Mouse (Mus musculus) liver, postnatal 0 days (tissue): Measurements from ENCODE around the gene Syna. TPM values are rescaled to one million over a fixed set of nuclear protein-coding genes. Genes with fewer than 3 reads are reported as not detected.
A peak's percentile ranks its signal among the peaks of the same experiment; 100 is the strongest.

Experiments
- ATAC-seq: fragments of 200-750 bp; cut with Nextera tagmentation; 2 replicates; pipeline ENCODE4 v1.8.0; 2017; ENCODE audit warnings: mild to moderate bottlenecking, moderate library complexity
- DNase-seq: peaks from one replicate; pipeline ENCODE4 v3.0.0-alpha.2; 2016
- H3K27ac ChIP-seq: fragments of 300-500 bp; sonication (generic); 2 replicates; pipeline ENCODE4 v1.5.1; 2014; ENCODE audit warnings: antibody characterized with exemption, moderate library complexity, mild to moderate bottlenecking, low read depth
- H3K27me3 ChIP-seq: fragments of 300-500 bp; sonication (generic); 2 replicates; pipeline ENCODE4 v1.6.1; 2014; ENCODE audit warnings: low read length, control low read depth, mixed read lengths; ENCODE audit not compliant: insufficient read depth
- H3K36me3 ChIP-seq: fragments of 300-500 bp; sonication (generic); replicated peaks from 2 replicates; pipeline ENCODE4 v1.6.1; 2014; ENCODE audit warnings: mild to moderate bottlenecking, control low read depth, low read length, moderate library complexity, mixed read lengths; ENCODE audit not compliant: insufficient read depth
- H3K4me1 ChIP-seq: fragments of 300-500 bp; sonication (generic); 2 replicates; pipeline ENCODE4 v1.6.1; 2014; ENCODE audit warnings: antibody characterized with exemption, mild to moderate bottlenecking, control low read depth; ENCODE audit not compliant: insufficient read depth
- H3K4me2 ChIP-seq: fragments of 300-500 bp; sonication (generic); 2 replicates; pipeline ENCODE4 v1.6.1; 2014; ENCODE audit warnings: low read depth, mild to moderate bottlenecking, low read length, moderate library complexity, mixed read lengths
- H3K4me3 ChIP-seq: fragments of 300-500 bp; sonication (generic); 2 replicates; pipeline ENCODE4 v1.5.1; 2014; ENCODE audit warnings: low read depth, low read length
- H3K9ac ChIP-seq: fragments of 300-500 bp; sonication (generic); replicated peaks from 2 replicates; pipeline ENCODE4 v1.6.1; 2014; ENCODE audit warnings: mild to moderate bottlenecking, moderate library complexity
- H3K9me3 ChIP-seq: fragments of 300-500 bp; sonication (generic); 2 replicates; pipeline ENCODE4 v1.6.1; 2016; ENCODE audit warnings: mild to moderate bottlenecking, control low read depth, low read length, mixed read lengths
- CTCF ChIP-seq: sonication (generic); IDR thresholded peaks from 2 replicates; pipeline ENCODE4 v1.5.1; 2016; ENCODE audit warnings: antibody characterized with exemption, low read depth
- EP300 ChIP-seq: IDR thresholded peaks from 2 replicates; pipeline ENCODE4 v1.6.1; 2016; ENCODE audit warnings: antibody characterized with exemption, low read depth, mild to moderate bottlenecking
- WGBS: fragments of 180-500 bp; shearing (Covaris S2); extraction: QIAGEN DNeasy Blood & Tissue Kit; methylation state at CpG from one replicate; pipeline ENCODE4 v1.1.7; 2014; ENCODE audit not compliant: insufficient replicate concordance; 5-methylcytosine and 5-hydroxymethylcytosine counted together
- polyA plus RNA-seq: library from polyadenylated mRNA; unstranded; fragments of >200 nt; fragmentation: Nextera tagmentation; extraction: Ambion mirVana; gene quantifications from 2 replicates; pipeline ENCODE4 v1.2.1, GENCODE M21; 2015

Gene Syna
- polyA plus RNA-seq, 1 experiment from 2014 or later: not detected

DNA sequence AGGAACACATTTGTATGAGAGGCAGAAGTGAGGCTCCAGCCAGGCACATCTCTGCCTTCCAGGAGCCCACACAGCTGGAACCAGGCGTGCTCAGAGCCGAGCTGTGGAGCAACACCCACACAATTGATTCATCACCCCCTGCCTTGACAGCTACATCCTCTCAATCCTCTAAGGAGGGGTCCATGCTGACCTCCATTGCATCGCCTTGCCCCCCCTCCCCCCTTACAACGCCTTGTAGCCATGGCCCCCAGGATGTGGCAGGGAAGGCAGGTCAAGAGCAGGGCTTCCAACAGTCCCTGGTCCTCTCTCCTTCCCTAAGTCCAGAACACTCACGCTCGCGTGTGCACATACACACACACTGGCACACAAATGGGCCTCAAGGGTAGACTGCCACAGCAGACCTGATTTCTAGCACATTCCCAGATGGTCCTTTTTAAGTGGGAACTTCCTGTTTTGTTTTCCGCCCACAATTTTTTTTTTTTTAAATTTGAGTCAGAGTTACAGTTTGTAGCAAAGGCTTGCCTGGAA lies 9.1 kb upstream of the Syna start:
- DNase-seq (no peak), ATAC-seq (0 out of 2 replicates have a peak, but pooled peaks have one; percentile 22)
- Histone ChIP-seq H3K4me2 (no peak overlapping the region), H3K27ac (no peak overlapping the region), H3K27me3 (no peaks in the 10 kb centered on the region), H3K4me3 (no peak overlapping the region), H3K36me3 (no peaks in the 10 kb centered on the region), H3K9me3 (no peaks in the 10 kb centered on the region), H3K4me1 (peaks cover 14% of the 10 kb centered on the region), H3K9ac (no peak overlapping the region)
- WGBS: 50% methylated on average over 8 of the region's 8 CpGs
- no peak for TF ChIP-seq CTCF
- TF ChIP-seq EP300: no peak

DNA sequence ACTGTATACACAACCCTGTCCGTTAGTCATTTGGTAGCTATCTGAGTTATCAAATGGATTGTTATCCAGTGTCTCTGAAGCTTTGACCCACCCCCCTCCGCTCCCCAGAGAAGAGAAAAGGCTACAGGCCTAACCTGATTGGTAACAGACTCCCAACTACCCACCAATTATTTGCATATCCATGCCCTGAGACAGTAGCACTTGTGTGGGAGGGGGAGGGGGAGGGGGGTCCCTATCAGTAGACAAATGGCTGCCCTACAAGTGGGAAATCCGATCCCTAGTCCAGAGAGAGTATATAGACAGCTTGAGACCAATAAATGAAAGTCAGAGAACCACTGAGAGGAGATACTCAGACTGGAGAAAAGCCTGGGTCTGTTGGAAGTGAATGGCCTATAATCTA lies 8.1 kb upstream of the Syna start:
- DNase-seq (no peak), ATAC-seq (no peak)
- TF ChIP-seq CTCF: no peak
- TF ChIP-seq EP300: no peak
- H3K9ac ChIP-seq: no peak overlapping the region; the same call in 1 of the 2 replicates
- H3K4me1 ChIP-seq: peaks cover 12% of the 10 kb centered on the region
- no peaks in the 10 kb centered on the region for H3K27me3 ChIP-seq
- H3K4me3 ChIP-seq: no peak overlapping the region
- no peak overlapping the region for H3K4me2 ChIP-seq
- no peak overlapping the region for H3K27ac ChIP-seq
- WGBS: 84% methylated on average over 3 of the region's 3 CpGs
- no peaks in the 10 kb centered on the region for H3K9me3 ChIP-seq
- no peaks in the 10 kb centered on the region for H3K36me3 ChIP-seq

DNA sequence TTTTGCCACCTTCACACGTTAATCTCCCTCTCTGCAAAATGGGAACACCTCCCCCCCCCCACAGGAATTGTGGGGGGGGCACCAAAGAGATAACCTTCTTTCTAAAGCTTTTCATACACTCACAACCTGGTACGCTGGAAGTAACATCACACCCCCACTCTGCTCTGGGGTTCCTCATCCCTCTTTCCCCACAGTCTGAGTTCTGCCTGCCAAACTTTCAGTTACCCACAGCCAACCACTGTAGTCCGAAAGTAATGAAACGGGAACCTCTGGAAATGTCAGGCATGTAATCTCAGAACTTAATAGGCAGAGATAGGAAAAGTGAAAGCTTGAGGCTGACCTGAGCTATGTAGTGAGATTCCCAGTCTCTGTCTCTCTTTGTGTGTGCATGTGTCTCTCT lies 7.5 kb upstream of the Syna start:
- Histone ChIP-seq H3K9me3 (no peaks in the 10 kb centered on the region), H3K4me3 (no peak overlapping the region), H3K27ac (no peak overlapping the region), H3K27me3 (no peaks in the 10 kb centered on the region), H3K36me3 (no peaks in the 10 kb centered on the region), H3K4me2 (no peak overlapping the region), H3K9ac (no peak overlapping the region), H3K4me1 (peaks cover 6% of the 10 kb centered on the region)
- TF ChIP-seq CTCF: no peak
- TF ChIP-seq EP300: no peak
- ATAC-seq: no peak
- 71% methylated on average over 4 of the region's 4 CpGs for WGBS
- DNase-seq: no peak

DNA sequence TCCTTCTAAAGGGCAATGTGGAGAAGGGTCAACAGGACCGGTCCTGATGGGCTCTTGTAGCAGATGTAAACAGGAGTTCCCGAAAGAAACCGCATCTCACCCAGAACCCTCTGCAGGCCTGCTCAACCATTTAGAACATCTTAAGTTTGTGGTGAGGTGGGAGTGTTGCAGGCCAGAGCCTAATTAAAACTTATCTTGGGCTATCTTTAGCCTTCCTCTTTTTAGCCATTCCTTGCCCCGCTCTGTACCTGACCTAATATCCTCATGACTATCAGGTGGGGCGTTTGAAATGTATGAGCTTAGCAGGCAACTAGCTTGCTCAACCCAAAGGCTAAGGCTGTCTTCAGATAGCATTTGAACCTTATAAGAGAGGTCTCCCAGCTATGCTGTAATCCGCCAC lies 5.7 kb upstream of the Syna start:
- H3K27me3 ChIP-seq: no peaks in the 10 kb centered on the region
- no peaks in the 10 kb centered on the region for H3K36me3 ChIP-seq
- DNase-seq (no peak), ATAC-seq (no peak)
- no peaks in the 10 kb centered on the region for H3K4me1 ChIP-seq
- H3K9me3 ChIP-seq: no peaks in the 10 kb centered on the region
- no peak overlapping the region for H3K4me2 ChIP-seq
- H3K9ac ChIP-seq: no peak overlapping the region
- H3K4me3 ChIP-seq: no peak overlapping the region
- H3K27ac ChIP-seq: no peak overlapping the region
- TF ChIP-seq EP300 (no peak), CTCF (no peak)
- 74% methylated on average over 6 of the region's 6 CpGs for WGBS

DNA sequence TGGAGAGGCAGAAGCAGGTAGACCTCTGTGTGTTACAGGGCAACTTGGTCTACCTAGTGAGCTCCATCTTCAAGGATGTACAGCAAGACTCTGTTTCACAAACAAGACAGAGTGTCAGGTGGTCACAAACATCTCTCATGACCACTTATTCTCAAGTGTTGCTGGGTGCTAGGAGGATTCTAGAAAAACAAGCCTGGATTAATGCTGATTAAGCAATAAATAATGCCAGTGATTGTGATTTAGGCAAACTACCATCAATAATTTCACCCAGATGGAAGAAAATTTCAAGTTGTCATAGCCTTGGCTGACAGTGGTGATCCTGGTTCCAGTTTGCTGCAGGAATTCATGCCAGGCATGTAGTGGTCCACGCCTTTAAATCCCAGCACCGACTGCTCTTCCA lies 4.3 kb upstream of the Syna start:
- Histone ChIP-seq H3K36me3 (no peaks in the 10 kb centered on the region), H3K27me3 (no peaks in the 10 kb centered on the region), H3K9ac (no peak overlapping the region), H3K27ac (no peak overlapping the region), H3K4me3 (no peak overlapping the region), H3K9me3 (no peaks in the 10 kb centered on the region), H3K4me2 (no peak overlapping the region), H3K4me1 (no peaks in the 10 kb centered on the region)
- TF ChIP-seq CTCF (no peak), EP300 (no peak)
- DNase-seq (no peak), ATAC-seq (no peak)
- WGBS: 88% methylated on average over 2 of the region's 2 CpGs

DNA sequence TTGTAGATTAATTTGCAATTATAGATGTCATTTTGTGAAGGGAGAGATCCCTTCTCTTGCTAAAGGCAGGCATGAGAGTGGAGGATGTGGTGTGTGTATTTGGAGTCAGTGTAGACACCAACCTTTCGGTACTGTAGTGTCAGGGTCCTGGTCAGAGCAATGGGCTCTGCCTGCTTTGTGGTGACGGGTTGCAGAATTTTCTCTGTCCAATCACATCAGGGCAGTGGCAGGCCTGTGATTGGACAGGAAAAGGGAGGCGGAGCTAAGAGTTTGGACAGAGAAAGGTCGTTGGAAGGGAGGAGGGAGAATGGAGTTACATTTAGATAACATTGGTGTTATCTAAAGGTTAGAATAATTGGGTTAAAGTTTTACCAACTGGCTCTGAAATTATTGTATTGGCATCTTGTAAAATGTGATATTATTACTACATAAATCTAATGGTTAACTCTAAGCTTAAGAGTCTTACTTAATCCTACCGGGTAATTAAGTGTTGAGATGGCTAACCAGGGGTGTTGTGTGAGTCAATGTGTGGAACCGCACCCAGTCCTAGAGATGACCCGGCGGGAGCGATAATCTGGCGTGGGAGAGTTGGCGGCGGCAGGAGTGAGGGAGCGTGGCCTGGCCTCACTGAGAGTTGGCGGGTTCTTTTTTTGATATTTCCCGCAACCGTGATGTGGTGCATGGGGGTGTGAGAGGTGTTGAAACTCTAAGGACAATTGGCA lies 640 bp upstream of the Syna start:
- DNase-seq (no peak), ATAC-seq (no peak)
- WGBS: 77% methylated on average over 16 of the region's 16 CpGs
- no peaks in the 10 kb centered on the region for H3K4me1 ChIP-seq
- no peaks in the 10 kb centered on the region for H3K27me3 ChIP-seq
- H3K4me3 ChIP-seq: no peak overlapping the region
- H3K36me3 ChIP-seq: no peaks in the 10 kb centered on the region
- H3K27ac ChIP-seq: no peak overlapping the region
- TF ChIP-seq EP300 (no peak), CTCF (no peak)
- no peak overlapping the region for H3K9ac ChIP-seq
- H3K4me2 ChIP-seq: no peak overlapping the region
- H3K9me3 ChIP-seq: no peaks in the 10 kb centered on the region
